Mouse (Mus musculus) lung, postnatal 36 days (tissue): ENCODE data around the gene Mettl27.
A peak's percentile ranks its signal among the peaks of the same experiment; 100 is the strongest.

Source experiments
- DNase-seq: peaks from one replicate; pipeline ENCODE4 v3.0.0; 2022; ENCODE audit warnings: mixed read lengths

Gene Mettl27

GRCm38 (mm10) chr5:134932179-134932902 lies at the start of gene Mettl27:
Mettl27 (plus strand) TSS chr5:134932368.
- DNase-seq: peak; percentile 95

- DNase-seq: peak; percentile 46
Measured at GRCm38 (mm10) chr5:134883077-134883476, 49.1 kb upstream of the Mettl27 start.

- peak; percentile 90 for DNase-seq
Measured at GRCm38 (mm10) chr5:134887447-134888335, 44.5 kb upstream of the Mettl27 start.

- peak; percentile 66 for DNase-seq
Measured at GRCm38 (mm10) chr5:134888505-134888904, 43.7 kb upstream of the Mettl27 start.

- DNase-seq: peak; percentile 72
Measured at GRCm38 (mm10) chr5:134890601-134891054, 41.5 kb upstream of the Mettl27 start.

GRCm38 (mm10) chr5:134891552-134891951 lies 40.6 kb upstream of the Mettl27 start:
- DNase-seq: peak; percentile 81

GRCm38 (mm10) chr5:134892717-134893116 lies 39.5 kb upstream of the Mettl27 start:
- no peak for DNase-seq

GRCm38 (mm10) chr5:134895291-134895690 lies 36.9 kb upstream of the Mettl27 start:
- DNase-seq: peak; percentile 62

- no peak for DNase-seq
Measured at GRCm38 (mm10) chr5:134896965-134897364, 35.2 kb upstream of the Mettl27 start.

GRCm38 (mm10) chr5:134897596-134897995 lies 34.6 kb upstream of the Mettl27 start:
- DNase-seq: peak; percentile 45

GRCm38 (mm10) chr5:134901012-134901643 lies 31.0 kb upstream of the Mettl27 start:
- DNase-seq: peak; percentile 73

GRCm38 (mm10) chr5:134901644-134902027 lies 30.5 kb upstream of the Mettl27 start:
- no peak for DNase-seq

GRCm38 (mm10) chr5:134906633-134907032 lies 25.5 kb upstream of the Mettl27 start, which contains the start of gene Tmem270:
Tmem270 (minus strand) TSS chr5:134906733.
- DNase-seq: no peak

GRCm38 (mm10) chr5:134907135-134907534 lies 25.0 kb upstream of the Mettl27 start:
- DNase-seq: peak; percentile 95

GRCm38 (mm10) chr5:134911901-134912300 lies 20.3 kb upstream of the Mettl27 start:
- DNase-seq: no peak

- no peak for DNase-seq
Measured at GRCm38 (mm10) chr5:134913352-134913751, 18.8 kb upstream of the Mettl27 start.

GRCm38 (mm10) chr5:134913753-134914152 lies 18.4 kb upstream of the Mettl27 start:
- DNase-seq: no peak

- no peak for DNase-seq
Measured at GRCm38 (mm10) chr5:134914510-134914909, 17.7 kb upstream of the Mettl27 start.

GRCm38 (mm10) chr5:134915311-134915710 lies 16.9 kb upstream of the Mettl27 start, which contains the start of gene Cldn13:
Cldn13 (minus strand) TSS chr5:134915526.
- no peak for DNase-seq

- DNase-seq: peak; percentile 83
Measured at GRCm38 (mm10) chr5:134918071-134918832, 13.9 kb upstream of the Mettl27 start.

GRCm38 (mm10) chr5:134919097-134919496 lies 13.1 kb upstream of the Mettl27 start:
- DNase-seq: no peak

- no peak for DNase-seq
Measured at GRCm38 (mm10) chr5:134920106-134920687, 12.0 kb upstream of the Mettl27 start.
